Mouse (Mus musculus): Measurements from ENCODE around the gene Psmd3.
"Not testable (repeated sequence)": the region's sequence is repeated elsewhere in the genome, so short reads cannot be mapped to it uniquely, and the experiment has no call there.

Gene Psmd3

DNA sequence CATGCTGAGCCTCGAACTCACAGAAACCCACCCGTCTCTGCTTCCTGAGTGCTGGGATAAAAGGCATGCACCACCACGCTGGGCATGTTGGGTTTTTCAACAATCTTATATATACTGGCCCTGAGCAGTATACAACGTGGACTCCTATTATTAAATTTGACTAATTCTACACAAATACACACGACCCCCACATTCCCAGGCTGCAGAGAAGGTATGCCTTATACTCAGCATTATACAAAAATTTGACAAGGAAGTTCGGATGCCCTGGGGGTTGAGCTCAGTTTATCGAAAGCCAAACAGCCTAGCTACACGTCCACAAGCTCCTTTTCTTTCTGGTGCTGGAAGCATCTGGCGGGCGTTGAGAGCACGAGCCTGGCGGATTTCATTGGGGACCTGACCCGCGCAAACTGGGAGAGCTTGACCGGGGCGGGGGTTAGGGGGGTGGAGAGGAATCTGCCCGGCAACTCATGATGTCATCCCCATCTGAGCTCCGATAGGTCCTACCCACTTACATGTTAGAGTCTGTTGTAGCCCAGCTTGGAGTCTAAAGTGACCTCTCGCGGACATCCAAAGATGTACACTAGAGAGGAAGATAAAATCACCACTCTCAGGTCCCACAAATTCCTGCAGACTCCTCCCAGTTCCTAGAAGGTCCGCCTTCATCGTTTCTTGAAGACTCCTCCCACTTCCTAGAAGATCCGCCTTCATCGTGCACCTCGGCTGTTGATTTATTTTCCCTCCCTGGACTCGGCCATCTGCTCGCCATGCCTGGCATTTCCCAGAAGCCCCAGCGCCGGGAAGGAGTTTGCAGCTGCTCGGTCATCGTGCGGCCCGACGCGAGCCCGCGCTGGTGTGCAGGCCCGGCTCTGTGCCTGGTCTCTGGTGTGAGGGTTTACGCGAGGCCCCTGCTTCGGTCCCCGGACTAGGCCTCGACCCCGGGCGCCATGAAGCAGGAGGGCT is at the start of gene Psmd3:
Psmd3 (plus strand) TSS at position 769 of the 960 bp plus-strand sequence.
- in situ Hi-C loops (cut with MboI; ENCODE audit: unreplicated experiment in 2 of 2) = no loop called here

DNA sequence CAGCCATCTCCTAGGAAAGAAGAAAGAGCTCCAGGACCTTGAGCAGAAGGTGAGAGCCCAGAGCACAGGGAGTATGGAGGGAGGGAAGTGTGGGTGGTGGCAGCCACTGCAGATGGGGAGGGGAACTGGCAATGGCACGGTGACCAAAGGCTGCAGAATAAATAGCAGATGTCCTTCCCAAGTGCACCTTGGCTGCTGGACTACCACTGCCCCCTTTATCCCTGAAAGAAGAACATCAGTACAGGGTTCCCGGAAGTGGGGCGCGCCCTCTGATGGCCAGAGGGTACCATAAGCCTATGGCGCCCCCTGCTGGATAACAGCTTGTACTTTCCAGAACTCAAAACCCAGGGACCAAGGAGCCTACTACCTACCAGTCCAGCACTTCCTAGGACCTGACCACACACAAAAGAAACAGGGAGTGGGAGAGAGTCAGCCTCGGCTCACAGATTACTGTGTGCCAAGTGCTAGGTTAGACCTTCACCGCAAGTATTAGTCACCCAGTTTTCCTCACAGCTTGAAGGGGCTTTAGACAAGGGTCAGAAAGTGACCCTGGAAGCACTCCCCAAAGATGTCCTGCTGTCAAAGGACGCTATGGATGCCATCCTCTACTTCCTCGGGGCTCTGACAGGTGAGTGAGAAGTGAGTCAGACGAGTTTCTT is 46.9 kb upstream of the Psmd3 start:
- in situ Hi-C loops (cut with MboI; ENCODE audit: unreplicated experiment in 2 of 2) = loop anchor here (10.0 to 25.0 kb wide), 3 partner anchors 371 to 723 kb away; no protein-coding TSS in a partner anchor

DNA sequence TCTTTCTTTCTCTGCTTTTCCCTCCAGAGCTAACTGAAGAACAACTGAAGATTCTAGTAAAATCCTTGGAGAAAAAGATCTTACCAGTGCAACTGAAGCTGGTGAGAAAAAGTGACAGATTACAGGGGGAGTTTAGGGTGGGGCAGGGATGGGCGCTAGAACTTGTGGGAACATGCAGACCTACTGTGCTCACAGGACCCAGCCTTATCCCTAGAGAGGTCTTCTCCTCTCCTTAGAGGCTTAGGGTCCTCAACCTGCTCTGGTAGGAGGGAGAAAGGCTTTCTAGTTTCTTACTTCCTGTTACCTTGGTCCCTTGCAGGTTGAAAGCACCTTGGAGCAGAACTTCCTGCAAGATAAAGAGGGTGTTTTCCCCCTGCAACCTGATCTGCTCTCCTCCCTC is 44.9 kb upstream of the Psmd3 start:
- in situ Hi-C loops (cut with MboI; ENCODE audit: unreplicated experiment in 2 of 2) = loop anchor here (10.0 to 25.0 kb wide), 3 partner anchors 373 to 725 kb away; no protein-coding TSS in a partner anchor

DNA sequence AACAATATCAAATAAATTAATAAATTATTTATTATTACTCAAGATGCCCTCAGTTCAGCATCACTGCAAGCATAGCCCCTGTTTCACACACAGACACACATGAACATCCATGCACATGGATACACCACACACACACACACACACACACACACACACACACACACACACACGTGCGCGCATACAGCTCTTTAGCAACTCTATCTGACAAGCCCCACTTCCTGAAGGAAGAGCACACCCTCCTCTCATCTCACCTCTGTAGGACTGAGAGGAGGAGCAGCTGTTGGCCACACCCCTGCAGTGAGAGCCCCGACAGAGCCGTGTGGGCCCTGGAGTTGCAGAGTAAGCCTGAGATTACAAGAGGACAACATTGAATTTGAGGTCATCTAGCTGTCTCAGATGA is 42.3 kb upstream of the Psmd3 start:
- in situ Hi-C loops (cut with MboI; ENCODE audit: unreplicated experiment in 2 of 2) = loop anchor here (25.0 kb wide), 2 partner anchors 703 to 728 kb away; no protein-coding TSS in a partner anchor

DNA sequence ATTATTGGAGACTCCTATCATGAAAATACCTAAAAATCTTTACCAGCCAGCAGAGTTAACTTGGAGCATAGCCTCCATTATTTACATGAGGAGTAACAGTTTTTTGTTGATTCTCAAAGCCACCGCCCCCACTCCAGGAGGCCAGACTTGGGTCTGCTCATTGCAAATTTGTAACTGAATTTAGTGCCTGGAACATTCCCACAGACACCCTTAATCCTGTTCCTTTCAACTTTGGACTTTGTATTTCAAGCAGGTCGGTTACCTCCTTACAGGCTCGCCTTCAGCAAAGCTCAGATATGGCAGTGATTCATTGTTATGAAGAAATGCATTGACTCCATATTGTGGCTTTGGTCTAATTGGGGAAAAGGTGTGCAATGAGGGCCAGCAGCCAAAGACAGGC is 37.6 kb upstream of the Psmd3 start:
- in situ Hi-C loops (cut with MboI; ENCODE audit: unreplicated experiment in 2 of 2) = loop anchor here (25.0 kb wide), 2 partner anchors 707 to 732 kb away; no protein-coding TSS in a partner anchor

DNA sequence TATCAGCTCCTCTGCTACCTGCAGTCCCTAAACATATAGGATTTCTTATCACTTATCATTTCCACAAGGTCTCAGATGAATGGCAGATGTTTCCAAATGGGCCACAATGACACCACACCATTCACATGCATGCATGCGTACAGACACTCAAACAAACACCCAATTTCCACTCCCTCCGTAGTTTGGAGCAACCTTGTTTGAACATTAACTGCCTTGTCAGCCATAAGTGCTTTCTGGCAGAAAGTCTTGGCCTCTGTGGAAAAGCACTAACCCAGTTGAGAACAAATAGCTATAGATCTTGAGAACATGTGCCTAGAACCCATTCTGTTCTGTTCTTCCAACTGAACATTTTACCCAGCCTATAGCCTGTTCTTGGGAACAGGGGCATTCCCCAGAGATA is 36.4 kb upstream of the Psmd3 start:
- in situ Hi-C loops (cut with MboI; ENCODE audit: unreplicated experiment in 2 of 2) = loop anchor here (25.0 kb wide), 2 partner anchors 709 to 734 kb away; no protein-coding TSS in a partner anchor

DNA sequence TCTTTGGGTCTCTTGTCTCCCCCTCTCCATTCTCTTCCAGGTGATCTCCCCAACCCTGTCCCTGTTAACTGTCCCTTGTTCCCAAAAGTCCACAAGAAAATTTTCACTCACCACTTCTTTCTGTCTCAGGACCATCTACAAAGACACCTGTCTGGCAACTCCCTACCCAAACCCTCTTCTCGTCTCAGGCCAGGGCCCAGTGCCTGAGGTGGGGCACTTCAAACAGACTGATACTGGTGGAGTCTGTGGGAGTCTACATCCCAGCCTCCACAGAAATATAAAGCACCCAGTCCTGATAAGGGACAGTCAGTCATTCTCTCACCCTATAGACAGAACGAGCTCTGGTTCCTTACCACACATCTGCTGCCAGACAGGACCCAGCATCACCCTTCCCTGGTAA is 35.9 kb upstream of the Psmd3 start, which contains the start of gene Gsdma2:
Gsdma2 (plus strand) TSS at position 301 of the 400 bp plus-strand sequence.
- in situ Hi-C loops (cut with MboI; ENCODE audit: unreplicated experiment in 2 of 2) = loop anchor here (25.0 kb wide), 2 partner anchors 709 to 734 kb away; no protein-coding TSS in a partner anchor

DNA sequence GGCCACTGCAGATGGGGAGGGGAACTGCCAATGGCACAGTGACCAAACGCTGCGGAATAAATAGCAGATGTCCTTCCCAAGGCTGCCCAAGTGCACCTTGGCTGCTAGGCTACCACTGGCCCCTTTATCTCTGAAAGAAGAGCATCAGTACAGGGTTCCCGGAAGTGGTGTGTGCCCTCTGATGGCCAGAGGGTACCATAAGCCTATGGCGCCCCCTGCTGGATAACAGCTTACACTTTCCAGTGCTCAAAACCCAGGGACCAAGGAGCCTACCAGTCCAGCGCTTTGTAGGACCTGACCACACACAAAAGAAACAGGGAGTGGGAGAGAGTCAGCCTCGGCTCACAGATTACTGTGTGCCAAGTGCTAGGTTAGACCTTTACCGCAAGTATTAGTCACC is 27.3 kb upstream of the Psmd3 start:
- in situ Hi-C loops (cut with MboI; ENCODE audit: unreplicated experiment in 2 of 2) = not testable (repeated sequence)

DNA sequence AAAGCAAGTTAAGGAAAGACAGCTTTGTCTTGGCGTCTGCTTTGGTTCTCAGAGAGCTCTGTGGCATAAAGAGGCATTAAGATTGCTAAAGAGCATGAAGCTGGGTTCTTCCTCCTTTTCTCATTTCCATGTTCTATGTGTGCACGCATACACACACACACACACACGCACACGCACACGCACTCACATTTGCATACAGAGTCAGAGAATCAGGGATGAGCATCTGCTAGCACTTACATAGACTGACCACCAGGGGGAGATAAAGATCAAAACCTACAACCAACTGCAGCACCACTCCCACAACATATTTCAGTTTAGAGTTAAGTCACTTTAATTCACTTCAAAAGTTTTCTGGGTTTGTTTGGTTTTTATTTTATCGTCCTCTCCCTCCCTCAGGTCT is 21.8 kb upstream of the Psmd3 start:
- in situ Hi-C loops (cut with MboI; ENCODE audit: unreplicated experiment in 2 of 2) = no loop called here

DNA sequence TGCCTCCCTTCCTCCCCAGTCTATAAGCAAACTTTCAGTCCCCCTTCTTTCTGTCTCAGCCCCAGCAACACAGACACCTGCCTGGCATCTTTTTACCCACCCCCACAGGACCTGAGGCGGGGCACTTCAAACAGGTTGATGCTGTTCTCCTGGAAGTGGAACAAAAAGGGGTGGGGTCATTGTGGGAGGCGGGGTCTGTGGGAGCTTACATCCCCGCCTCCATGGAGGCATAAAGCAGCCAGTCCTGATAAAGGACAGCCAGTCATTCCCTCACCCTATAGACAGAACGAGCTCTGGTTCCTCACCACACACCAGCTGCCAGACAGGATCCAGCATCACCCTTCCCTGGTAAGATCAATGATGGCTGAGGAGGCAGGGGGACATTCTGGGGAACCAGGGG is 18.3 kb upstream of the Psmd3 start, which contains the start of gene Gsdma:
Gsdma (plus strand) TSS at position 261 of the 400 bp plus-strand sequence.
- in situ Hi-C loops (cut with MboI; ENCODE audit: unreplicated experiment in 2 of 2) = no loop called here

DNA sequence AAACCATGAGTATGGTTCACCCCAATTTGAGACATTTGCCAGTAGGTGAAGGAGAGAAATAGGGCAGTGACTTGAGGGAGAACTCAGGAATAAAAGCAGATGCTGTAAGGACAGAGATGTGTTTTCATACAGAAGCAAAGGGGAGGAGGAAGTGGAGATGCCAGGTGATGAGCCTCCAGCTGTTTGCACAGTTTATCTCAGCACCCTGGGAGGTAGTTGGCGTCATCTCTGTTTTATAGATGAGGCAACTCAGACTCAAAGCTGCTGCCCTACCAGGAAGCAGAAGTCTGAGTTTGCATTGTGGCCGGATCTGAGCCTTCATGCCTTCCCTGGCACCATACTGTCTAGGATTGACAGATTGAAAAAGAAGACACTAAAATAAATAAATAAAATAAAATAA is 13.4 kb upstream of the Psmd3 start:
- in situ Hi-C loops (cut with MboI; ENCODE audit: unreplicated experiment in 2 of 2) = no loop called here

DNA sequence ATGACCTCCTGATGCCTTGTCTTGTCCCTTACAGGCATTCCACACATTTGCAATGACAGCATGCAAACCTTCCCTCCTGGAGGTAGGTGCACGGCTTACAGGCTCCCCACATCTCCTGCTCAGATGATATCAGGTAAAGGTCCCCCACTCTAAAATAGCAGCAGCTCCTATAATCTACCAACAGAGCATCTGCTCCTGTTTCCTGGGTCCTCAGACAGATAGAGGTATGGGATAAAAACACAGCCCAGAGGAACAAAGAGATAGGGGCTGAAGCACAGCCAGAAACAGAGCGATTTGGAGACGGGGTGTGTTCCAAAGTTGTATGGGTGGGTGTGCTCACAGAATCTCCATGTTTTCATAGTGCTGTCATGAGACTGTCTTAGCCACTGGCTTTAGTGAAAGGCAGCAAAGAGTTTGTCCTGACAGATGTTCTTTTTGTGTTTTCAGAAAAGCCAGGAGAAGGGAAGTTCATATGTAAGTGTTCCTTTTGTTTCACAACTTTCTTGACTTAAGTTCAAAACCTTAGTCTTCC is 11.0 kb upstream of the Psmd3 start:
- in situ Hi-C loops (cut with MboI; ENCODE audit: unreplicated experiment in 2 of 2) = loop anchor here in 1 of 2 experiments (10.0 kb wide), 1 partner anchor 67 kb away; no protein-coding TSS in a partner anchor

DNA sequence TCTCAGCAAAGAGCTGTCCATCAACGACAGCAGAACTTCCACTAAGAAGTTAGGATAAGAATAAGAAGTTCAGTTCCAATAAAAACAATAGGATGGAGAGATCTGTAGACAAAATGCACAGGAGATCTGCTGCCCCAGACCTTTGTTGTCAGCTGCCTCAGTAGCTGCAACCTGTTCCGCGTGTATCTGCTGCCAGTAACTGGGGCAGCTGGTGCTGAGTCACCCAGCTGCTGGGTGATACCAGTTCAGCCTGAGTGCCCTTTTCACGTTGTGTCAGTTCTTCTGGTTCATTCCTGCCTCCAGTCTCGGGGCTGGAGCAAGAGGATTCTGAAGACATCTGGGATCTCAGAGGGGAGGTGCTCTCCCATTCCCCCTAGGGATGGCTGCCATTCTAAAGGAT is 10.5 kb upstream of the Psmd3 start:
- in situ Hi-C loops (cut with MboI; ENCODE audit: unreplicated experiment in 2 of 2) = loop anchor here in 1 of 2 experiments (10.0 kb wide), 1 partner anchor 67 kb away; no protein-coding TSS in a partner anchor

DNA sequence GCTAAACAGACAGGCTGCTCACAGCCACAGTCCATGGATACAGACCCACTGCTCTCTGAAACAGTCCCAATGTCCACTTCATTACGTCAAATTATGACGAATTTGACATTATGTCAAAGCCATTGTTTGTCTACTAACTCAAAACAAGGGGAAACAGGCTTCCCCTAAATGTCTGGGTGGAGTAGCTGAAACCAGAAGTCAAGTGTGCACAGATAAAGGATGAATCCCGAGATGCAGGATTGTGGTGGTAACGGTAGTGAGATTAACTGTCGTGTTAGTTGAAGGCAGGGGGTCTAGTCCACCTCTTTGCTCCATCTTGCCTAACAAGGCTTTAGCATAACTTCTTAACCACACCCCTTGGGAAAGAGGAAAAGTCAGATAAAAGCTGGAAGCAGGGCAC is 9.9 kb upstream of the Psmd3 start:
- in situ Hi-C loops (cut with MboI; ENCODE audit: unreplicated experiment in 2 of 2) = loop anchor here in 1 of 2 experiments (10.0 kb wide), 1 partner anchor 68 kb away; no protein-coding TSS in a partner anchor

DNA sequence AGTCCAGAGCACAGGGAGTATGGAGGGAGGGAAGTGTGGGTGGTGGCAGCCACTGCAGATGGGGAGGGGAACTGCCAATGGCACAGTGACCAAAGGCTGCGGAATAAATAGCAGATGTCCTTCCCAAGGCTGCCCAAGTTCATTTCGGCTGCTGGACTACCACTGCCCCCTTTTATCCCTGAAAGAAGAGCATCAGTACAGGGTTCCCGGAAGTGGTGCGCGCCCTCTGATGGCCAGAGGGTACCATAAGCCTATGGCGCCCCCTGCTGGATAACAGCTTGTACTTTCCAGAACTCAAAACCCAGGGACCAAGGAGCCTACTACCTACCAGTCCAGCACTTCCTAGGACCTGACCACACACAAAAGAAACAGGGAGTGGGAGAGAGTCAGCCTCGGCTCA is 9.2 kb upstream of the Psmd3 start:
- in situ Hi-C loops (cut with MboI; ENCODE audit: unreplicated experiment in 2 of 2) = loop anchor here in 1 of 2 experiments (10.0 kb wide), 1 partner anchor 68 kb away; no protein-coding TSS in a partner anchor

DNA sequence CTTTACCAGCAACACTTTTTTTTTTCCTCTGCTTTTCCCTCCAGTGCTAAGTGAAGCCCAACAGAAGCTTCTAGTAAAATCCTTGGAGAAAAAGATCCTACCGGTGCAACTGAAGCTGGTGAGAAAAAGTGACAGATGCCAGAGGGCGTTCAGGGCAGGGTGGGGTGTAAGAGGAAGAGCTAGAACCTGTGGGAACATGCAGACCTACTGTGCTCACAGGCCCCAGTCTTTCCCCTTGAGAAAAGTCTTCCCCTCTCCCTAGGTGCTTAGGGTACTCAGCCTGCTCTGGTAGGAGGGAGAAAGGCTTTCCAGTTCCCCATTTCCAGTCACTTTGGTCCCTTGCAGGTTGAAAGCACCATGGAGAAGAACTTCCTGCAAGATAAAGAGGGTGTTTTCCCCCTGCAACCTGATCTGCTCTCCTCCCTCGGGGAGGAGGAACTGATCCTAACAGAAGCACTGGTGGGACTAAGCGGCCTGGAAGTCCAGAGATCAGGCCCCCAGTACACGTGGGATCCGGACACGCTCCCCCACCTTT is 6.5 kb upstream of the Psmd3 start:
- in situ Hi-C loops (cut with MboI; ENCODE audit: unreplicated experiment in 2 of 2) = loop anchor here in 1 of 2 experiments (10.0 kb wide), 1 partner anchor 71 kb away; no protein-coding TSS in a partner anchor

DNA sequence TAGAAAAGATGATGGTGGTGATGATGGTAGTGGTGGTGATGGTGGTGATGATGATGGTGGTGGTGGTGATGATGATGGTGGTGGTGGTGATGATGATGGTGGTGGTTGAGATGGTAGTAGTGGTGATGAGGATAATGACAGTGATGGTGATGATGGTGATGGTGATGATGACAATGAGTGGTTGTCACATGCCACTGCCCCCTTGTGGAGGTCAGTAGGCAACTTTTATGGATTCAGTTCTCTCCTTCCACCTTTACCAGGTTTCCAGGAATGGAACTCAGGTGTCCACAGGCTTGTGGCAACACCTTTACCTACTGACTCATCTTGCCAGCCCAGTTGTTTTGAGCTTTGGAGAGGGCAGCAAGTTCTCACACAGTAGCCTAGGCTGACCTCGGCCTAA is 2.3 kb upstream of the Psmd3 start:
- in situ Hi-C loops (cut with MboI; ENCODE audit: unreplicated experiment in 2 of 2) = no loop called here

DNA sequence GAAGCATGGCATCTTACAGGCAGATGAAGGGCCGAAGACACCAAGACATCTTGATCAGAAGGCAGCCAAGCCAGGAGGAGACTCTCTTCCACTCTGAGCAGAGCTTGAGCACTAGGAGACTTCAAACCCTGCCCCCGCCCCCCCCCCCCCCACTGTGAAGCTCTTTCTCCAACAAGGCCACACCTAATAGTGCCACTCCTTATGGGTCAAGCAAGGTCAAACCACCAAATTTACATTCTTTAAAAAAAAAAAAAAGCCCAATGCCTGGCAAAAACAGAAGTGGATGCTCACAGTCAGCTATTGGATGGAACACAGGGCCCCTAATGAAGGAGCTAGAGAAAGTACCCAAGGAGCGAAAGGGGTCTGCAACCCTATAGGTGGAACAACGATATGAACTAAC is 1.8 kb upstream of the Psmd3 start:
- in situ Hi-C loops (cut with MboI; ENCODE audit: unreplicated experiment in 2 of 2) = not testable (repeated sequence)

DNA sequence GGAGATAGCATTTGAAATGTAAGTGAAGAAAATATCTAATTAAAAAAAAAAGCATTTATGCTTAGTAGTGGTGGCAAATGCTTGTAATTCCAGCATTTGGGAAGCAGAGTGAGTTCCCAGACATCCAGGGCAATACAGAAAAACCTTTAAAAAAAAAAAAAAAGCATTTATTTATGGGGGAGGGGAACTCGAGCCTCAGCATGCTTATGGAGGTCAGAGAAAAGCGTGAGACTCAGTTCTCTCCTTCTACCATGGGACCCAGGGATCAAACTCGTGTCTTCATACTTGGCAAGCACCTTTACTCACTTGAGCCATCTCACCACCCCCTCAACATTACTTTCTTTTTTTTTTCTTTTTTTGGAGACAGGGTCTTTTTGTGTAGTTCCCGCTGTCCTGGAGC is 1.2 kb upstream of the Psmd3 start:
- in situ Hi-C loops (cut with MboI; ENCODE audit: unreplicated experiment in 2 of 2) = no loop called here

DNA sequence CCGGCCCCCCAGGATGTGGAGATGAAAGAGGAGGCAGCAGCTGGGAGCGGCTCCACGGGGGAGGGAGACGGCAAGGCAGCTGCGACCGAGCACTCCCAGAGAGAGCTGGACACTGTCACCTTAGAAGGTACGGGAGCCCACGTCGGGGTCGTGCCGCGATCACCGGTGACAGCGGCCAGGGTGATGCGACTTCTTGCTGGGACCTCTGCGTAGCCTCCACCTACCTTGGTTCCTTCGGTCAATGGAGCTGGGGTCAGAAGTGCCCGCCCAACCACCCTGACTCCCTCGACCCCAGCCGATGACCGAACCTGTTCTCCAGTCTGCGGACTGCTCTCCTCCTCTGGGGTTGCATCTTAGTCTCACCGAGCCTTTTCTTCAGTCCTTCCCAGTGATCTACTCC is 457 bp downstream of the Psmd3 start:
- in situ Hi-C loops (cut with MboI; ENCODE audit: unreplicated experiment in 2 of 2) = no loop called here

Measured in v-Abl transformed pro-B cells (cell line).